ENCODE assay signal across 26 mouse cellular contexts in the genomic region with DNA sequence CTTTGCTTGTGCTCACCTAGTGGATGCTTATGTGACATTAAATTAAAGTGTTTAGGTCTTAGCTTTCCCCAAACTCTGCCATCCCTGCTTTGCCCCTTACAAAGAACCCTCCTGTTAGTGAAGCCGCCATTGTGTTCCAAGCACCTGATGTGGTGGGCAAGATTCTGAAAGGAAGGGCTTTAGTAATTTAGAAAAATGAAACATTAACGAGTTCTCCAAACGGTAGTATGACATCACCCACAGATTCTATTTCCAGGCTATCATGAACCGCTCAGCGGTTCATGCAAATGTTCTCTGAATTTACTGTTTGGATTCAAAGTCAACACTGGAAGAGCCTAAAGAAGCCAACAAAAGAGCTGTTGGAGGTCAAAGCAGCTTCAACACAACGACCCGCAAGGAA. TPM values are rescaled to one million over a fixed set of nuclear protein-coding genes. Genes with fewer than 3 reads are reported as not detected.
DNase-seq lines count a peak whose midpoint lies in the region; ATAC-seq and TF ChIP-seq lines count a peak whose summit lies in the region.
"Had no signal": no experiment of that assay in that cellular context is flagged by ENCODE, and none has a peak within 500 bp of the region (broad histone marks: within the 10 kb centered on the region; RNA-seq: fewer than 3 reads in every experiment).

No protein-coding gene starts in this region.

- H3K9me3 ChIP-seq in hindbrain, postnatal 0 days (ENCODE audit: low read length): no peaks in the 10 kb centered on the region
- H3K9me3 ChIP-seq in hindbrain, embryonic 12.5 days (replicated peaks): no peaks in the 10 kb centered on the region
- no peaks in the 10 kb centered on the region for H3K9me3 ChIP-seq in midbrain, embryonic 16.5 days (replicated peaks; ENCODE audit: control insufficient read depth, low read length, poor library complexity, severe bottlenecking)
- H3K9me3 ChIP-seq in midbrain, embryonic 14.5 days (ENCODE audit: control insufficient read depth, low read length): no peaks in the 10 kb centered on the region
- H3K9me3 ChIP-seq in CH12.LX (replicated peaks; ENCODE audit: low read length): peaks cover 12% of the 10 kb centered on the region
- H3K9me3 ChIP-seq: embryonic facial prominence, embryonic 15.5 days; forebrain, embryonic 10.5 days; heart, embryonic 13.5 days; intestine, embryonic 15.5 days had no signal

- TF ChIP-seq EP300 in CH12.LX (IDR thresholded peaks at IDR 0.05; ENCODE audit: low read length): peak; percentile 98

- H3K4me3 ChIP-seq in hindbrain, postnatal 0 days (ENCODE audit: low read length): no peak overlapping the region
- H3K4me3 ChIP-seq in hindbrain, embryonic 12.5 days: no peak overlapping the region
- H3K4me3 ChIP-seq in midbrain, embryonic 16.5 days (ENCODE audit: low read depth, low read length): no peak overlapping the region
- no peak overlapping the region for H3K4me3 ChIP-seq in midbrain, embryonic 14.5 days (replicated peaks; ENCODE audit: low read depth, low read length)
- H3K4me3 ChIP-seq in CH12.LX (replicated peaks in 1 of 3; ENCODE audit: low read depth in 2 of 3, low read length in 2 of 3, poor library complexity in 1 of 3): no peak overlapping the region
- H3K4me3 ChIP-seq in cortical plate, adult 2 months (ENCODE audit: insufficient read depth, low read length): peak overlapping the region; percentile 86
- H3K4me3 ChIP-seq: embryonic facial prominence, embryonic 15.5 days; erythroblast, embryonic 14.5 days; forebrain, embryonic 10.5 days; gastrocnemius, adult 2 months; heart, embryonic 13.5 days; intestine, embryonic 15.5 days had no signal

- no peak for TF ChIP-seq CTCF in hindbrain, postnatal 0 days (IDR thresholded peaks at IDR 0.05; ENCODE audit: low read depth)
- no peak for TF ChIP-seq CTCF in CH12.LX (conservative IDR thresholded peaks at IDR 0.05 in 1 of 2, IDR thresholded peaks at IDR 0.05 in 1 of 2; ENCODE audit: low read depth in 2 of 2, low read length in 2 of 2)
- TF ChIP-seq CTCF in cortical plate, adult 2 months (IDR thresholded peaks at IDR 0.05; ENCODE audit: extremely low read depth, insufficient read depth, low read length): no peak

- dilution Hi-C loops in CH12.LX (cut with MboI; ENCODE audit: extremely low pct_ligation_motif_present, extremely low pct_unique_long_range_greater_than_20kb, low sequenced_read_pairs): no loop called here

- H3K79me2 ChIP-seq in CH12.LX (replicated peaks; ENCODE audit: control insufficient read depth, extremely low read depth, insufficient read depth, poor library complexity, severe bottlenecking): no peaks in the 10 kb centered on the region

- no peaks in the 10 kb centered on the region for H3K36me3 ChIP-seq in hindbrain, postnatal 0 days (ENCODE audit: insufficient read depth, low read length)
- H3K36me3 ChIP-seq in hindbrain, embryonic 12.5 days: no peaks in the 10 kb centered on the region
- no peaks in the 10 kb centered on the region for H3K36me3 ChIP-seq in midbrain, embryonic 16.5 days (ENCODE audit: control insufficient read depth, insufficient read depth, low read length)
- no peaks in the 10 kb centered on the region for H3K36me3 ChIP-seq in midbrain, embryonic 14.5 days (ENCODE audit: control insufficient read depth, insufficient read depth, low read length)
- no peaks in the 10 kb centered on the region for H3K36me3 ChIP-seq in CH12.LX (replicated peaks in 1 of 2; ENCODE audit: control insufficient read depth in 1 of 2, insufficient read depth in 1 of 2, low read length in 1 of 2)
- H3K36me3 ChIP-seq: embryonic facial prominence, embryonic 15.5 days; forebrain, embryonic 10.5 days; heart, embryonic 13.5 days; intestine, embryonic 15.5 days had no signal

- WGBS in hindbrain, postnatal 0 days: 73% methylated on average over 7 of the region's 7 CpGs
- WGBS in hindbrain, embryonic 12.5 days: 87% methylated on average over 7 of the region's 7 CpGs
- WGBS in midbrain, embryonic 16.5 days: 84% methylated on average over 7 of the region's 7 CpGs
- 89% methylated on average over 7 of the region's 7 CpGs for WGBS in midbrain, embryonic 14.5 days

- no peak for TF ChIP-seq POLR2A in CH12.LX (IDR thresholded peaks at IDR 0.05; ENCODE audit: low read depth, low read length)
- TF ChIP-seq POLR2A in cortical plate, adult 2 months (IDR thresholded peaks at IDR 0.05; ENCODE audit: extremely low read depth, insufficient read depth, low read length): no peak

- H3K4me1 ChIP-seq in hindbrain, postnatal 0 days (ENCODE audit: insufficient read depth, low read length): peaks cover 8% of the 10 kb centered on the region
- H3K4me1 ChIP-seq in hindbrain, embryonic 12.5 days: peaks cover 21% of the 10 kb centered on the region
- H3K4me1 ChIP-seq in midbrain, embryonic 16.5 days (ENCODE audit: control insufficient read depth, insufficient read depth, low read length): peaks cover 15% of the 10 kb centered on the region
- H3K4me1 ChIP-seq in midbrain, embryonic 14.5 days (ENCODE audit: control insufficient read depth, insufficient read depth, low read length): peaks cover 10% of the 10 kb centered on the region; the same call in 1 of the 2 replicates
- peaks cover 10 to 51% of the 10 kb centered on the region in 2 experiments for H3K4me1 ChIP-seq in CH12.LX (ENCODE audit: control insufficient read depth in 1 of 2, insufficient read depth in 2 of 2)
- peaks cover 5% of the 10 kb centered on the region for H3K4me1 ChIP-seq in cortical plate, adult 2 months (ENCODE audit: control insufficient read depth, insufficient read depth, low read length)

- H3K4me2 ChIP-seq in hindbrain, postnatal 0 days (ENCODE audit: low read depth, low read length): peak overlapping the region; percentile 98; the same call in 1 of the 2 replicates
- H3K4me2 ChIP-seq in hindbrain, embryonic 12.5 days (replicated peaks): no peak overlapping the region
- peak overlapping the region; percentile 97 for H3K4me2 ChIP-seq in midbrain, embryonic 16.5 days (ENCODE audit: low read length)
- no peak overlapping the region for H3K4me2 ChIP-seq in midbrain, embryonic 14.5 days (ENCODE audit: low read length)
- peak overlapping the region; percentile 47 for H3K4me2 ChIP-seq in CH12.LX (ENCODE audit: insufficient read depth, low read depth, poor library complexity, severe bottlenecking)
- H3K4me2 ChIP-seq: embryonic facial prominence, embryonic 15.5 days; heart, embryonic 13.5 days; intestine, embryonic 15.5 days had no signal

- no peak for TF ChIP-seq RAD21 in CH12.LX (IDR thresholded peaks at IDR 0.05; ENCODE audit: low read depth, low read length)

- DNase-seq in hindbrain, postnatal 0 days (ENCODE audit: low spot score): no peak
- DNase-seq in midbrain, embryonic 14.5 days: no peak
- peak; percentile 69 for DNase-seq in CH12.LX (ENCODE audit: extremely low read depth)
- no peak for DNase-seq in spleen, adult 12 weeks (ENCODE audit: low spot score)
- DNase-seq: adrenal gland, postnatal 25 days; B cell, adult 2 months; cerebellum, adult 2 months; cerebellum, postnatal 10 days; embryo, embryonic 11 days; gastrocnemius, adult 2 months; gastrocnemius, postnatal 25 days; heart, postnatal 4 days had no signal

- H3K27ac ChIP-seq in hindbrain, postnatal 0 days: no peak overlapping the region
- H3K27ac ChIP-seq in hindbrain, embryonic 12.5 days: no peak overlapping the region
- H3K27ac ChIP-seq in midbrain, embryonic 16.5 days (ENCODE audit: low read length): no peak overlapping the region
- H3K27ac ChIP-seq in midbrain, embryonic 14.5 days (replicated peaks; ENCODE audit: low read depth, low read length): no peak overlapping the region
- H3K27ac ChIP-seq in CH12.LX (ENCODE audit: insufficient read depth, low read depth): no peak overlapping the region
- no peak overlapping the region for H3K27ac ChIP-seq in cortical plate, adult 2 months (ENCODE audit: insufficient read depth, low read length)
- H3K27ac ChIP-seq: embryonic facial prominence, embryonic 15.5 days; forebrain, embryonic 10.5 days; gastrocnemius, adult 2 months; heart, embryonic 13.5 days; intestine, embryonic 15.5 days had no signal

- ATAC-seq in hindbrain, postnatal 0 days: no peak
- ATAC-seq in hindbrain, embryonic 12.5 days (ENCODE audit: low FRiP score): no peak
- no peak for ATAC-seq in midbrain, embryonic 16.5 days
- ATAC-seq in midbrain, embryonic 14.5 days (ENCODE audit: low FRiP score, low TSS enrichment): no peak
- ATAC-seq: activated CD4-positive, CD25-positive, alpha-beta regulatory T cell, adult 4 months; CD4-positive, CD25-positive, alpha-beta regulatory T cell, adult 4 months; forebrain, embryonic 14.5 days; intestine, embryonic 15.5 days; Patski had no signal

- in situ Hi-C loops in CH12.LX (cut with MboI; ENCODE audit: low pct_ligation_motif_present, low pct_unique_long_range_greater_than_20kb, low sequenced_read_pairs): no loop called here

- no peak overlapping the region for H3K9ac ChIP-seq in hindbrain, postnatal 0 days (replicated peaks; ENCODE audit: low read length)
- no peak overlapping the region for H3K9ac ChIP-seq in hindbrain, embryonic 12.5 days
- no peak overlapping the region for H3K9ac ChIP-seq in midbrain, embryonic 16.5 days (ENCODE audit: low read depth, low read length)
- H3K9ac ChIP-seq in midbrain, embryonic 14.5 days (replicated peaks; ENCODE audit: low read length): no peak overlapping the region
- H3K9ac ChIP-seq in CH12.LX (ENCODE audit: insufficient read depth, low read depth): no peak overlapping the region
- H3K9ac ChIP-seq: embryonic facial prominence, embryonic 15.5 days; heart, embryonic 13.5 days; intestine, embryonic 15.5 days had no signal

- H3K27me3 ChIP-seq in hindbrain, postnatal 0 days (ENCODE audit: insufficient read depth, low read length): no peaks in the 10 kb centered on the region
- H3K27me3 ChIP-seq in hindbrain, embryonic 12.5 days: peaks cover 35% of the 10 kb centered on the region
- no peaks in the 10 kb centered on the region; the same call in 1 of the 2 replicates for H3K27me3 ChIP-seq in midbrain, embryonic 16.5 days (ENCODE audit: control insufficient read depth, insufficient read depth, low read depth, low read length)
- no peaks in the 10 kb centered on the region for H3K27me3 ChIP-seq in midbrain, embryonic 14.5 days (ENCODE audit: control insufficient read depth, insufficient read depth, low read length)
- H3K27me3 ChIP-seq in CH12.LX (replicated peaks): peaks cover 3% of the 10 kb centered on the region

TF ChIP-seq in CH12.LX, 34 proteins besides CTCF, POLR2A, EP300 and RAD21 (continues in another document):
- peak; percentile 78 for TF ChIP-seq BHLHE40 (IDR thresholded peaks at IDR 0.05; ENCODE audit: low read depth, low read length)
- peak; percentile 96 for TF ChIP-seq JUND (conservative IDR thresholded peaks at IDR 0.05; ENCODE audit: low read depth, low read length)

RNA-seq across cellular contexts. Expression of gene Creg2, which starts 2.7 kb away (rescaled TPM):
- total RNA-seq in hindbrain, postnatal 0 days (2014; rRNA removed): 17.6 and 20.2 TPM in 2 replicates
- 14.1 and 15.7 TPM in 2 replicates for polyA plus RNA-seq in hindbrain, postnatal 0 days (2015; fragmentation: Nextera tagmentation; extraction: Ambion mirVana)
- 2.0 and 2.3 TPM in 2 replicates for polyA plus RNA-seq in hindbrain, embryonic 12.5 days (2016; fragmentation: Nextera tagmentation; extraction: Ambion mirVana)
- 8.4 and 9.2 TPM in 2 replicates for polyA plus RNA-seq in midbrain, embryonic 16.5 days (2015; fragmentation: Nextera tagmentation; extraction: Ambion mirVana)
- polyA plus RNA-seq in midbrain, embryonic 14.5 days (2014; fragmentation: Nextera tagmentation; extraction: Ambion mirVana): 4.2 and 5.8 TPM in 2 replicates
- not detected in 2 replicates for total RNA-seq in CH12.LX (2012; rRNA removed)
- not detected in 2 replicates for total RNA-seq in CH12.LX (2014; rRNA removed)
- polyA plus RNA-seq in CH12.LX (2012; ENCODE audit: insufficient read length, low read depth): not detected in 2 replicates
- polyA plus RNA-seq in cortical plate, adult 2 months (2012; rRNA removed): 32.8 and 37.6 TPM in 2 replicates
- total RNA-seq: granulocyte monocyte progenitor cell, adult 5-6 weeks; heart, postnatal 4 days; MEL had no signal
- polyA plus RNA-seq: CD4-positive, CD25-positive, alpha-beta regulatory T cell, adult 4 months; erythroblast, embryonic 14.5 days; heart, embryonic 13.5 days; Patski had no signal

Comparison
In these comparisons a context has a peak if more than half of its experiments do, and no peak if none do; other contexts are left out.
1. H3K4me2 ChIP-seq: peak in hindbrain, postnatal 0 days (single experiment), midbrain, embryonic 16.5 days (single experiment) and CH12.LX (single experiment); none in hindbrain, embryonic 12.5 days (single experiment) and midbrain, embryonic 14.5 days (single experiment).